In genomic region chr9:47589832-47590231, GRCm38 (mm10) we compare ENCODE assay signal across 10 mouse cellular contexts. TPM values are rescaled to one million over a fixed set of nuclear protein-coding genes. Genes with fewer than 3 reads are reported as not detected.
DNase-seq lines count a peak whose midpoint lies in the region; ATAC-seq and TF ChIP-seq lines count a peak whose summit lies in the region.
"Had no signal": no experiment of that assay in that cellular context is flagged by ENCODE, and none has a peak within 500 bp of the region (broad histone marks: within the 10 kb centered on the region; RNA-seq: fewer than 3 reads in every experiment).

No protein-coding gene starts in this region.

- no peak overlapping the region for H3K4me2 ChIP-seq in heart, embryonic 11.5 days
- peak overlapping the region; percentile 10; the same call in 1 of the 2 replicates for H3K4me2 ChIP-seq in heart, embryonic 16.5 days (ENCODE audit: low read depth, low read length)
- peak overlapping the region; percentile 59 for H3K4me2 ChIP-seq in myocyte (ENCODE audit: low read depth)
- H3K4me2 ChIP-seq: embryonic facial prominence, embryonic 13.5 days; midbrain, embryonic 11.5 days had no signal

- no peaks in the 10 kb centered on the region for H3K9me3 ChIP-seq in heart, embryonic 11.5 days (replicated peaks; ENCODE audit: control insufficient read depth, low read length)
- H3K9me3 ChIP-seq in heart, embryonic 16.5 days (replicated peaks; ENCODE audit: control insufficient read depth, low read length), result no peaks in the 10 kb centered on the region
- H3K9me3 ChIP-seq: embryonic facial prominence, embryonic 13.5 days had no signal

- H3ac ChIP-seq in myocyte (ENCODE audit: control insufficient read depth, insufficient read length), result no peak overlapping the region

- DNase-seq in heart, adult 18-20 months, result peak; percentile 43 to 61
- peak; percentile 33 for DNase-seq in R1 (ENCODE audit: low read depth, low spot score)
- no peak for DNase-seq in layer of hippocampus, adult 8-10 months (ENCODE audit: low spot score in 2 of 2)
- DNase-seq in right cerebral cortex, postnatal 14 days, result no peak

- H3K36me3 ChIP-seq in heart, embryonic 11.5 days (ENCODE audit: control insufficient read depth, insufficient read depth, low read length), result no peaks in the 10 kb centered on the region
- no peaks in the 10 kb centered on the region for H3K36me3 ChIP-seq in heart, embryonic 16.5 days (ENCODE audit: control insufficient read depth, insufficient read depth)
- no peaks in the 10 kb centered on the region for H3K36me3 ChIP-seq in myocyte (ENCODE audit: control insufficient read depth, insufficient read depth)
- H3K36me3 ChIP-seq: embryonic facial prominence, embryonic 13.5 days had no signal

- peaks cover 7% of the 10 kb centered on the region for H3K79me2 ChIP-seq in myocyte (ENCODE audit: control insufficient read depth, insufficient read depth)

- no peak; the same call in 1 of the 2 replicates for ATAC-seq in heart, embryonic 11.5 days (replicated peaks; ENCODE audit: insufficient number of reproducible peaks, low FRiP score, low TSS enrichment)
- peak; percentile 73 for ATAC-seq in heart, embryonic 16.5 days (replicated peaks; ENCODE audit: extremely low read depth, insufficient read depth, low FRiP score)
- ATAC-seq in frontal cortex, adult (ENCODE audit: low TSS enrichment), result no peak

- peaks cover 6% of the 10 kb centered on the region; the same call in 1 of the 2 replicates for H3K4me1 ChIP-seq in heart, embryonic 11.5 days (ENCODE audit: control insufficient read depth, insufficient read depth, low read length)
- H3K4me1 ChIP-seq in heart, embryonic 16.5 days (ENCODE audit: control insufficient read depth, insufficient read depth, low read length), result peaks cover 9% of the 10 kb centered on the region; the same call in 1 of the 2 replicates

- no peak overlapping the region for H3K27ac ChIP-seq in heart, embryonic 11.5 days (ENCODE audit: low read depth, low read length)
- H3K27ac ChIP-seq in heart, embryonic 16.5 days (ENCODE audit: low read length), result no peak overlapping the region
- H3K27ac ChIP-seq: embryonic facial prominence, embryonic 13.5 days had no signal

- H3K4me3 ChIP-seq in heart, embryonic 11.5 days (ENCODE audit: low read depth, low read length), result no peak overlapping the region
- H3K4me3 ChIP-seq in heart, embryonic 16.5 days (ENCODE audit: low read length), result no peak overlapping the region
- no peak overlapping the region for H3K4me3 ChIP-seq in myocyte
- H3K4me3 ChIP-seq: embryonic facial prominence, embryonic 13.5 days had no signal

- TF ChIP-seq POLR2A in myocyte (IDR thresholded peaks at IDR 0.05; ENCODE audit: insufficient read length, low read depth), result no peak

- H3K27me3 ChIP-seq in heart, embryonic 11.5 days (ENCODE audit: control insufficient read depth, insufficient read depth, low read length), result no peaks in the 10 kb centered on the region
- H3K27me3 ChIP-seq in heart, embryonic 16.5 days (ENCODE audit: control insufficient read depth, insufficient read depth, low read length), result peaks cover 2% of the 10 kb centered on the region; the same call in 1 of the 2 replicates
- no peaks in the 10 kb centered on the region for H3K27me3 ChIP-seq in myocyte (ENCODE audit: control insufficient read depth, insufficient read depth, insufficient read length)
- H3K27me3 ChIP-seq: embryonic facial prominence, embryonic 13.5 days had no signal

- 24% methylated on average over 5 of the region's 5 CpGs for WGBS in heart, embryonic 11.5 days (ENCODE audit: insufficient replicate concordance)
- 8% methylated on average over 5 of the region's 5 CpGs for WGBS in heart, embryonic 16.5 days

- no peak overlapping the region for H3K9ac ChIP-seq in heart, embryonic 11.5 days (ENCODE audit: low read depth, low read length)
- no peak overlapping the region for H3K9ac ChIP-seq in heart, embryonic 16.5 days (ENCODE audit: low read length)
- H3K9ac ChIP-seq: embryonic facial prominence, embryonic 13.5 days had no signal

TF ChIP-seq in myocyte, 11 proteins besides CTCF, POLR2A, EP300 and RAD21:
- TF ChIP-seq CEBPB (IDR thresholded peaks at IDR 0.05; ENCODE audit: insufficient read depth, poor library complexity, severe bottlenecking) (no peak), MYOG (IDR thresholded peaks at IDR 0.05; ENCODE audit: control insufficient read depth in 1 of 3, insufficient read depth in 1 of 3, insufficient read length in 2 of 3, low read depth in 2 of 3) (no peak)

RNA-seq across cellular contexts. Expression of gene Cadm1, which starts 59.9 kb away (rescaled TPM):
- total RNA-seq in heart, adult 18-20 months (2021), result 1 to 10 TPM; 1.9 to 2.5 TPM
- 30.3 and 31.3 TPM in 2 replicates for polyA plus RNA-seq in heart, embryonic 11.5 days (2014; fragmentation: Nextera tagmentation; extraction: Ambion mirVana)
- polyA plus RNA-seq in heart, embryonic 16.5 days (2015; fragmentation: Nextera tagmentation; extraction: Ambion mirVana), result 12.7 and 17.5 TPM in 2 replicates
- polyA plus RNA-seq in myocyte (2012; fragmentation: generic; extraction: Trizol), result 9.3 TPM
- total RNA-seq in layer of hippocampus, adult 8-10 months (2022), result 100 to 1,000 TPM; 270 to 291 (median 280) TPM

Comparison
In these comparisons a context has a peak if more than half of its experiments do, and no peak if none do; other contexts are left out.
1. DNase-seq: peak in heart, adult 18-20 months (2 of 2) and R1 (single experiment); none in layer of hippocampus, adult 8-10 months (0 of 2) and right cerebral cortex, postnatal 14 days (single experiment).